Mouse (Mus musculus): ENCODE data around the gene Col23a1.

DNA sequence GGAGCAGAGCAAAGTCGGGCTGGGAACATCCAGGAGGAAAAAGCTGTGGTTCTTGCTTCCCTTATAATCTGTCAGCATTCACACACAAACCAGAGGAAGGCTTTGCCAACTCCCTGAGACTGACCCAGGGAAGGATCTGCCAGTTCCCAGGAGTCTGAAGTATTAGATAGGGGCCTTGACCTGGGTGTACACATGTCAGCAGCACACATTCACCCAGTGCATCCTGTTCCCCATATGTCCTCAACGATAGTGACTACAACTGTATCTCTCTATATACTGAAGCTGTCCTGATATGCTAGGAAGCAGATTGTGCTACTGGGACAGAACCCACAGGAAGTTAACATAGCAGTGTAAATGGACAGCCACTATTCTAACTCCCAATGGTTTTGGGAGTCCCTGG is 114.2 kb downstream of the Col23a1 start:
- TF ChIP-seq CTCF (IDR thresholded peaks at IDR 0.05; ENCODE audit: low read depth, low read length) (no peak), GATA1 (IDR thresholded peaks at IDR 0.05; ENCODE audit: borderline replicate concordance, low read length) (no peak), POLR2AphosphoS5 (IDR thresholded peaks at IDR 0.05; ENCODE audit: insufficient replicate concordance, low read depth, low read length) (no peak), TAL1 (conservative IDR thresholded peaks at IDR 0.05; ENCODE audit: low read depth, low read length) (no peak), GATA2 (IDR thresholded peaks at IDR 0.05; ENCODE audit: borderline replicate concordance, low read depth, low read length) (no peak)
